Mouse (Mus musculus) lung, embryonic 14.5 days (tissue): Measurements from ENCODE around the gene Qtrt2. TPM values are rescaled to one million over a fixed set of nuclear protein-coding genes. Genes with fewer than 3 reads are reported as not detected.
A peak's percentile ranks its signal among the peaks of the same experiment; 100 is the strongest.

ENCODE experiments used
- ATAC-seq: fragments of 200-750 bp; cut with Nextera tagmentation; 2 replicates; pipeline ENCODE4 v1.8.0; 2017; ENCODE audit warnings: mild to moderate bottlenecking, moderate TSS enrichment, moderate library complexity; ENCODE audit not compliant: insufficient read depth
- DNase-seq: peaks from one replicate; pipeline ENCODE4 v3.0.0-alpha.2; 2015
- H3K27ac ChIP-seq: fragments of 300-500 bp; sonication (generic); 2 replicates; pipeline ENCODE4 v1.5.1; 2014; ENCODE audit warnings: low read depth, mild to moderate bottlenecking, moderate library complexity
- H3K27me3 ChIP-seq: fragments of 300-500 bp; sonication (generic); 2 replicates; pipeline ENCODE4 v1.6.1; 2014; ENCODE audit warnings: low read length, control low read depth; ENCODE audit not compliant: insufficient read depth
- H3K36me3 ChIP-seq: fragments of 300-500 bp; sonication (generic); 2 replicates; pipeline ENCODE4 v1.6.1; 2014; ENCODE audit warnings: control low read depth; ENCODE audit not compliant: insufficient read depth
- H3K4me1 ChIP-seq: fragments of 300-500 bp; sonication (generic); 2 replicates; pipeline ENCODE4 v1.6.1; 2014; ENCODE audit warnings: antibody characterized with exemption, control low read depth; ENCODE audit not compliant: insufficient read depth
- H3K4me2 ChIP-seq: fragments of 300-500 bp; sonication (generic); 2 replicates; pipeline ENCODE4 v1.6.1; 2014; ENCODE audit warnings: mild to moderate bottlenecking
- H3K4me3 ChIP-seq: fragments of 300-500 bp; sonication (generic); 2 replicates; pipeline ENCODE4 v1.5.1; 2014; ENCODE audit warnings: low read depth, low read length
- H3K9ac ChIP-seq: fragments of 300-500 bp; sonication (generic); 2 replicates; pipeline ENCODE4 v1.6.1; 2014
- H3K9me3 ChIP-seq: fragments of 300-500 bp; sonication (generic); 2 replicates; pipeline ENCODE4 v1.6.1; 2016; ENCODE audit warnings: low read depth, low read length, control low read depth
- CTCF ChIP-seq: IDR thresholded peaks from 2 replicates; pipeline ENCODE4 v1.5.1; 2016; ENCODE audit warnings: antibody characterized with exemption, low read depth
- WGBS: fragments of 180-500 bp; shearing (Covaris S2); extraction: QIAGEN DNeasy Blood & Tissue Kit; methylation state at CpG from one replicate; pipeline ENCODE4 v1.1.7; 2014; 5-methylcytosine and 5-hydroxymethylcytosine counted together
- polyA plus RNA-seq: library from polyadenylated mRNA; unstranded; fragments of >200 nt; fragmentation: Nextera tagmentation; extraction: Ambion mirVana; gene quantifications from 2 replicates; pipeline ENCODE4 v1.2.1, GENCODE M21; 2014

Qtrt2 gene
- polyA plus RNA-seq, 1 experiment from 2014 or later: 43.0 TPM

GRCm38 (mm10) chr16:43879769-43880168 lies 46.8 kb downstream of the Qtrt2 start:
- H3K9ac ChIP-seq: no peak overlapping the region

GRCm38 (mm10) chr16:43871419-43871818 lies 55.2 kb downstream of the Qtrt2 start:
- Histone ChIP-seq H3K4me2 (no peak overlapping the region), H3K36me3 (peaks cover 81% of the 10 kb centered on the region), H3K9ac (no peak overlapping the region), H3K27ac (no peak overlapping the region), H3K27me3 (no peaks in the 10 kb centered on the region), H3K4me3 (no peak overlapping the region), H3K9me3 (no peaks in the 10 kb centered on the region), H3K4me1 (no peaks in the 10 kb centered on the region)
- WGBS: 72% methylated on average over 7 of the region's 7 CpGs
- DNase-seq (peak; percentile 18), ATAC-seq (peak; percentile 41; the same call in 1 of the 2 replicates)
- no peak for TF ChIP-seq CTCF

More at GRCm38 (mm10) chr16:43879769-43880168, 46.8 kb downstream of the Qtrt2 start:
- no peaks in the 10 kb centered on the region for H3K27me3 ChIP-seq
- no peak for DNase-seq
- H3K27ac ChIP-seq: no peak overlapping the region
- H3K9me3 ChIP-seq: no peaks in the 10 kb centered on the region
- no peak for TF ChIP-seq CTCF
- H3K4me1 ChIP-seq: no peaks in the 10 kb centered on the region
- H3K4me3 ChIP-seq: no peak overlapping the region
- no peak for ATAC-seq
- peaks cover 50% of the 10 kb centered on the region for H3K36me3 ChIP-seq
- no peak overlapping the region for H3K4me2 ChIP-seq
- 82% methylated on average over 6 of the region's 6 CpGs for WGBS

- Histone ChIP-seq H3K27ac (no peak overlapping the region), H3K27me3 (no peaks in the 10 kb centered on the region), H3K4me3 (no peak overlapping the region), H3K4me1 (no peaks in the 10 kb centered on the region), H3K36me3 (peaks cover 66% of the 10 kb centered on the region), H3K4me2 (no peak overlapping the region), H3K9me3 (no peaks in the 10 kb centered on the region), H3K9ac (no peak overlapping the region)
- ATAC-seq (no peak), DNase-seq (no peak)
- no peak for TF ChIP-seq CTCF
These were observed 56.8 kb downstream of the Qtrt2 start for GRCm38 (mm10) chr16:43869805-43870204.

GRCm38 (mm10) chr16:43860624-43861023 lies 66.0 kb downstream of the Qtrt2 start:
- 58% methylated on average over 6 of the region's 6 CpGs for WGBS
- no peaks in the 10 kb centered on the region for H3K27me3 ChIP-seq
- no peak for TF ChIP-seq CTCF

GRCm38 (mm10) chr16:43858941-43859476 lies 67.6 kb downstream of the Qtrt2 start:
- Histone ChIP-seq H3K36me3 (peaks cover 23% of the 10 kb centered on the region), H3K4me1 (no peaks in the 10 kb centered on the region), H3K27ac (no peak overlapping the region), H3K27me3 (no peaks in the 10 kb centered on the region), H3K4me3 (no peak overlapping the region), H3K9me3 (no peaks in the 10 kb centered on the region), H3K9ac (no peak overlapping the region), H3K4me2 (no peak overlapping the region)
- DNase-seq (no peak), ATAC-seq (no peak)
- no peak for TF ChIP-seq CTCF
- 89% methylated on average over 5 of the region's 5 CpGs for WGBS

More at GRCm38 (mm10) chr16:43860624-43861023, 66.0 kb downstream of the Qtrt2 start:
- Histone ChIP-seq H3K4me2 (no peak overlapping the region), H3K4me1 (no peaks in the 10 kb centered on the region), H3K9me3 (no peaks in the 10 kb centered on the region), H3K9ac (no peak overlapping the region), H3K4me3 (no peak overlapping the region), H3K27ac (no peak overlapping the region), H3K36me3 (peaks cover 23% of the 10 kb centered on the region)
- DNase-seq (no peak), ATAC-seq (no peak)

- no peak overlapping the region for H3K4me2 ChIP-seq
- ATAC-seq (no peak), DNase-seq (no peak)
- no peak overlapping the region for H3K4me3 ChIP-seq
- H3K27me3 ChIP-seq: no peaks in the 10 kb centered on the region
- no peaks in the 10 kb centered on the region for H3K9me3 ChIP-seq
- no peak overlapping the region for H3K9ac ChIP-seq
- H3K27ac ChIP-seq: no peak overlapping the region
- 61% methylated on average over 1 of the region's 1 CpGs for WGBS
- no peak for TF ChIP-seq CTCF
- H3K36me3 ChIP-seq: no peaks in the 10 kb centered on the region
- H3K4me1 ChIP-seq: no peaks in the 10 kb centered on the region
These were observed 76.8 kb downstream of the Qtrt2 start for GRCm38 (mm10) chr16:43849839-43850238.

GRCm38 (mm10) chr16:43841236-43841635 lies 85.4 kb downstream of the Qtrt2 start:
- Histone ChIP-seq H3K27ac (no peak overlapping the region), H3K4me2 (no peak overlapping the region), H3K4me3 (no peak overlapping the region), H3K9ac (no peak overlapping the region), H3K9me3 (no peaks in the 10 kb centered on the region), H3K4me1 (no peaks in the 10 kb centered on the region), H3K27me3 (no peaks in the 10 kb centered on the region), H3K36me3 (no peaks in the 10 kb centered on the region)
- WGBS: 65% methylated on average over 1 of the region's 1 CpGs
- DNase-seq: no peak
- no peak for TF ChIP-seq CTCF
- ATAC-seq: no peak
